ENCODE assay signal across 11 mouse cellular contexts in genomic region chr16:10586546-10586945, GRCm38 (mm10). TPM values are rescaled to one million over a fixed set of nuclear protein-coding genes. Genes with fewer than 3 reads are reported as not detected.
A peak's percentile ranks its signal among the peaks of the same experiment; 100 is the strongest.
DNase-seq lines count a peak whose midpoint lies in the region; ATAC-seq and TF ChIP-seq lines count a peak whose summit lies in the region.
"Had no signal": no experiment of that assay in that cellular context is flagged by ENCODE, and none has a peak within 500 bp of the region (broad histone marks: within the 10 kb centered on the region; RNA-seq: fewer than 3 reads in every experiment).

No protein-coding gene starts in this region.

- DNase-seq in frontal cortex, postnatal 25 days (ENCODE audit: low spot score in 2 of 2): no peak
- peak; percentile 33 for DNase-seq in limb, embryonic 14.5 days (ENCODE audit: low spot score)
- DNase-seq in limb, embryonic 10.5 days (ENCODE audit: low spot score): no peak
- DNase-seq in MEL (ENCODE audit: low read depth, low spot score): peak; percentile 15
- peak; percentile 74 for DNase-seq in naive thymus-derived CD4-positive, alpha-beta T cell, adult 2 months (ENCODE audit: low read depth)
- no peak for DNase-seq in testis, postnatal 10 days (ENCODE audit: low spot score)
- DNase-seq in layer of hippocampus, postnatal 36 days: no peak
- DNase-seq: kidney, postnatal 10 days; liver had no signal

- H3K79me2 ChIP-seq in MEL (ENCODE audit: control insufficient read depth, insufficient read depth, low read length, poor library complexity): no peaks in the 10 kb centered on the region

- TF ChIP-seq POLR2A in limb, embryonic 14.5 days (IDR thresholded peaks at IDR 0.05; ENCODE audit: borderline replicate concordance, extremely low read depth, insufficient read depth, insufficient read length): no peak
- no peak for TF ChIP-seq POLR2A in MEL (IDR thresholded peaks at IDR 0.05; ENCODE audit: control insufficient read depth in 1 of 2, insufficient read depth in 1 of 2, low read depth in 1 of 2, low read length in 2 of 2, poor library complexity in 1 of 2)

- TF ChIP-seq EP300 in MEL (IDR thresholded peaks at IDR 0.05; ENCODE audit: low read depth in 1 of 2, low read length in 2 of 2): no peak

- no peak overlapping the region for H3K9ac ChIP-seq in limb, embryonic 14.5 days (ENCODE audit: low read depth, low read length, severe bottlenecking)
- no peak overlapping the region for H3K9ac ChIP-seq in MEL (ENCODE audit: control insufficient read depth, low read depth, low read length, poor library complexity, severe bottlenecking)
- H3K9ac ChIP-seq: midbrain, embryonic 13.5 days had no signal

- H3K4me3 ChIP-seq in limb, embryonic 14.5 days (replicated peaks; ENCODE audit: low read length): no peak overlapping the region
- no peak overlapping the region for H3K4me3 ChIP-seq in limb, embryonic 10.5 days
- H3K4me3 ChIP-seq in MEL (ENCODE audit: control insufficient read depth in 1 of 2, insufficient read depth in 1 of 2, low read depth in 2 of 2, low read length in 2 of 2): no peak overlapping the region
- H3K4me3 ChIP-seq: midbrain, embryonic 13.5 days had no signal

- TF ChIP-seq CTCF in MEL (IDR thresholded peaks at IDR 0.05 in 2 of 3, conservative IDR thresholded peaks at IDR 0.05 in 1 of 3; ENCODE audit: control insufficient read depth in 1 of 3, insufficient read depth in 1 of 3, low read depth in 2 of 3, low read length in 3 of 3, poor library complexity in 1 of 3, severe bottlenecking in 1 of 3): peak in 2 of 3 experiments; percentile 20 to 41; a peak in 2 of 6 replicates

- peak; percentile 78 for ATAC-seq in frontal cortex, adult (ENCODE audit: low TSS enrichment)
- ATAC-seq in limb, embryonic 14.5 days (ENCODE audit: low FRiP score, low read depth): no peak
- ATAC-seq: midbrain, embryonic 13.5 days had no signal

- no peaks in the 10 kb centered on the region for H3K9me3 ChIP-seq in limb, embryonic 14.5 days (ENCODE audit: control insufficient read depth, low read length)
- H3K9me3 ChIP-seq in limb, embryonic 10.5 days (replicated peaks): no peaks in the 10 kb centered on the region
- no peaks in the 10 kb centered on the region for H3K9me3 ChIP-seq in MEL (replicated peaks; ENCODE audit: insufficient read depth, low read length)
- H3K9me3 ChIP-seq: midbrain, embryonic 13.5 days had no signal

- no peaks in the 10 kb centered on the region for H3K27me3 ChIP-seq in limb, embryonic 14.5 days (ENCODE audit: control insufficient read depth, insufficient read depth, low read length)
- no peaks in the 10 kb centered on the region for H3K27me3 ChIP-seq in limb, embryonic 10.5 days (ENCODE audit: low read depth, poor library complexity, severe bottlenecking)
- H3K27me3 ChIP-seq in MEL (ENCODE audit: control insufficient read depth in 1 of 2, insufficient read depth in 2 of 2, low read length in 2 of 2): no peaks in the 10 kb centered on the region
- H3K27me3 ChIP-seq: midbrain, embryonic 13.5 days had no signal

- peak; percentile 14 for TF ChIP-seq RAD21 in MEL (IDR thresholded peaks at IDR 0.05; ENCODE audit: low read depth, low read length)

- H3K4me2 ChIP-seq in limb, embryonic 14.5 days (replicated peaks; ENCODE audit: low read depth, low read length, severe bottlenecking): no peak overlapping the region
- H3K4me2 ChIP-seq: midbrain, embryonic 13.5 days had no signal

- 85% methylated on average over 3 of the region's 3 CpGs for WGBS in limb, embryonic 14.5 days
- 93% methylated on average over 3 of the region's 3 CpGs for WGBS in limb, embryonic 10.5 days

- no peak overlapping the region for H3K27ac ChIP-seq in limb, embryonic 14.5 days (replicated peaks; ENCODE audit: low read depth, low read length)
- H3K27ac ChIP-seq in limb, embryonic 10.5 days: no peak overlapping the region
- H3K27ac ChIP-seq in MEL (ENCODE audit: control insufficient read depth, low read depth, low read length): no peak overlapping the region
- H3K27ac ChIP-seq: midbrain, embryonic 13.5 days had no signal

- no peaks in the 10 kb centered on the region for H3K4me1 ChIP-seq in limb, embryonic 14.5 days (ENCODE audit: control insufficient read depth, insufficient read depth, low read length)
- no peaks in the 10 kb centered on the region for H3K4me1 ChIP-seq in limb, embryonic 10.5 days
- no peaks in the 10 kb centered on the region for H3K4me1 ChIP-seq in MEL (ENCODE audit: control insufficient read depth in 1 of 2, insufficient read depth in 2 of 2, low read length in 2 of 2)
- H3K4me1 ChIP-seq: midbrain, embryonic 13.5 days had no signal

- H3K36me3 ChIP-seq in limb, embryonic 14.5 days (ENCODE audit: control insufficient read depth, insufficient read depth, low read length): peaks cover 32% of the 10 kb centered on the region
- H3K36me3 ChIP-seq in limb, embryonic 10.5 days: peaks cover 10% of the 10 kb centered on the region
- H3K36me3 ChIP-seq in MEL (ENCODE audit: control insufficient read depth in 1 of 2, insufficient read depth in 2 of 2, low read length in 2 of 2): no peaks in the 10 kb centered on the region; a peak in 2 of 4 replicates

TF ChIP-seq in MEL, 35 proteins besides CTCF, POLR2A, EP300 and RAD21:
- TF ChIP-seq ZNF384 (IDR thresholded peaks at IDR 0.05; ENCODE audit: low read depth, low read length) (no peak), SMC3 (IDR thresholded peaks at IDR 0.05; ENCODE audit: low read depth, low read length) (peak; percentile 53), USF1 (IDR thresholded peaks at IDR 0.05; ENCODE audit: low read depth, low read length) (no peak), CHD2 (IDR thresholded peaks at IDR 0.05; ENCODE audit: low read length) (no peak), MAZ (IDR thresholded peaks at IDR 0.05; ENCODE audit: low read depth, low read length) (no peak), HCFC1 (IDR thresholded peaks at IDR 0.05; ENCODE audit: low read depth, low read length) (no peak), NELFE (IDR thresholded peaks at IDR 0.05; ENCODE audit: low read depth, low read length) (no peak), ETS1 (IDR thresholded peaks at IDR 0.05; ENCODE audit: low read depth, low read length) (no peak)

RNA-seq across cellular contexts. Expression of gene Clec16a, which starts 41.4 kb away (rescaled TPM):
- 12.5 and 14.6 TPM in 2 replicates for polyA plus RNA-seq in limb, embryonic 14.5 days (2012; rRNA removed)
- 29.9 and 34.9 TPM in 2 replicates for polyA plus RNA-seq in limb, embryonic 14.5 days (2014; fragmentation: Nextera tagmentation; extraction: Ambion mirVana)
- polyA plus RNA-seq in limb, embryonic 10.5 days (2016; fragmentation: Nextera tagmentation; extraction: Ambion mirVana): 26.8 and 27.0 TPM in 2 replicates
- total RNA-seq in MEL (2012; rRNA removed): 10.4 TPM in 2 replicates
- polyA plus RNA-seq in MEL (2012; ENCODE audit: insufficient read depth in 1 of 2, insufficient read length in 2 of 2, low read depth in 1 of 2, low replicate concordance in 2 of 2, missing spikeins in 1 of 2): 10 to 100 TPM; 22.1 to 49.3 TPM
- 100 to 1,000 TPM in 1 of 2 experiments, 10 to 100 TPM in 1; 97.8 to 103 TPM for total RNA-seq in layer of hippocampus, postnatal 36 days (2021)

RNA-seq across cellular contexts. Expression of gene Dexi, which starts 43.7 kb away (rescaled TPM):
- 51.2 and 79.2 TPM in 2 replicates for polyA plus RNA-seq in limb, embryonic 14.5 days (2012; rRNA removed)
- 31.5 and 40.4 TPM in 2 replicates for polyA plus RNA-seq in limb, embryonic 14.5 days (2014; fragmentation: Nextera tagmentation; extraction: Ambion mirVana)
- 17.4 and 20.5 TPM in 2 replicates for polyA plus RNA-seq in limb, embryonic 10.5 days (2016; fragmentation: Nextera tagmentation; extraction: Ambion mirVana)
- 8.1 and 9.3 TPM in 2 replicates for total RNA-seq in MEL (2012; rRNA removed)
- polyA plus RNA-seq in MEL (2012; ENCODE audit: insufficient read depth in 1 of 2, insufficient read length in 2 of 2, low read depth in 1 of 2, low replicate concordance in 2 of 2, missing spikeins in 1 of 2): 10 to 100 TPM in 1 of 2 experiments, not detected in 1; 17.8 TPM
- total RNA-seq in layer of hippocampus, postnatal 36 days (2021): 10 to 100 TPM; 65.8 to 66.8 TPM

Comparison
In these comparisons a context has a peak if more than half of its experiments do, and no peak if none do; other contexts are left out.
1. DNase-seq: peak in limb, embryonic 14.5 days (single experiment), MEL (single experiment) and naive thymus-derived CD4-positive, alpha-beta T cell, adult 2 months (single experiment); none in frontal cortex, postnatal 25 days (0 of 2), limb, embryonic 10.5 days (single experiment), testis, postnatal 10 days (single experiment) and layer of hippocampus, postnatal 36 days (0 of 2).